8 mouse cellular contexts compared by ENCODE assay signal in genomic region chr7:30095551-30096125, GRCm38 (mm10). TPM values are rescaled to one million over a fixed set of nuclear protein-coding genes. Genes with fewer than 3 reads are reported as not detected.
DNase-seq lines count a peak whose midpoint lies in the region; ATAC-seq and TF ChIP-seq lines count a peak whose summit lies in the region.

No protein-coding gene starts in this region.

- H3K27ac ChIP-seq in forebrain, embryonic 15.5 days (replicated peaks) = peak overlapping the region; percentile 99
- H3K27ac ChIP-seq in liver, embryonic 15.5 days (replicated peaks) = no peak overlapping the region

- no peak for TF ChIP-seq CTCF in E14TG2a.4 (conservative IDR thresholded peaks at IDR 0.05; ENCODE audit: low read length)

- peak overlapping the region; percentile 69 for H3K4me2 ChIP-seq in forebrain, embryonic 15.5 days (replicated peaks)
- peak overlapping the region; percentile 83 for H3K4me2 ChIP-seq in liver, embryonic 15.5 days

- H3K36me3 ChIP-seq in E14TG2a.4 (ENCODE audit: insufficient read depth, low read length) = peaks cover 9% of the 10 kb centered on the region; the same call in 1 of the 2 replicates
- H3K36me3 ChIP-seq in forebrain, embryonic 15.5 days = peaks cover 21% of the 10 kb centered on the region
- 0 out of 2 replicates have a peak, but pooled peaks cover 4% of the 10 kb centered on the region for H3K36me3 ChIP-seq in liver, embryonic 15.5 days (replicated peaks)

- no peaks in the 10 kb centered on the region for H3K27me3 ChIP-seq in E14TG2a.4 (ENCODE audit: insufficient read depth, low read length)
- H3K27me3 ChIP-seq in forebrain, embryonic 15.5 days = no peaks in the 10 kb centered on the region
- H3K27me3 ChIP-seq in liver, embryonic 15.5 days = no peaks in the 10 kb centered on the region

- peak; percentile 80 for DNase-seq in heart, adult 11 months
- no peak for DNase-seq in heart, postnatal 25 days (ENCODE audit: low spot score)
- DNase-seq in thymus, postnatal 25 days = no peak
- no peak for DNase-seq in urinary bladder, postnatal 36 days (ENCODE audit: low spot score in 2 of 2)
- no peak for DNase-seq in cerebellum, postnatal 14 days

- H3K4me1 ChIP-seq in E14TG2a.4 (replicated peaks; ENCODE audit: low read depth, low read length) = peaks cover 68% of the 10 kb centered on the region
- H3K4me1 ChIP-seq in forebrain, embryonic 15.5 days = peaks cover 42% of the 10 kb centered on the region
- peaks cover 33% of the 10 kb centered on the region for H3K4me1 ChIP-seq in liver, embryonic 15.5 days (replicated peaks)

- under 1% methylated on average over 5 of the region's 5 CpGs for WGBS in forebrain, embryonic 15.5 days
- WGBS in liver, embryonic 15.5 days (ENCODE audit: insufficient replicate concordance) = 18% methylated on average over 5 of the region's 5 CpGs

- intact Hi-C loops in heart, postnatal 25 days (cut with DNase I) = no loop called here

- H3K4me3 ChIP-seq in E14TG2a.4 (replicated peaks; ENCODE audit: low read length) = peak overlapping the region; percentile 89
- H3K4me3 ChIP-seq in forebrain, embryonic 15.5 days = peak overlapping the region; percentile 70
- peak overlapping the region; percentile 73 for H3K4me3 ChIP-seq in liver, embryonic 15.5 days (replicated peaks)

- ATAC-seq in forebrain, embryonic 15.5 days (replicated peaks) = no peak
- no peak for ATAC-seq in liver, embryonic 15.5 days (ENCODE audit: insufficient read depth)

- no peaks in the 10 kb centered on the region for H3K9me3 ChIP-seq in E14TG2a.4 (ENCODE audit: low read length)
- H3K9me3 ChIP-seq in forebrain, embryonic 15.5 days = no peaks in the 10 kb centered on the region
- no peaks in the 10 kb centered on the region for H3K9me3 ChIP-seq in liver, embryonic 15.5 days (replicated peaks)

- H3K9ac ChIP-seq in forebrain, embryonic 15.5 days (replicated peaks) = peak overlapping the region; percentile 93
- no peak overlapping the region for H3K9ac ChIP-seq in liver, embryonic 15.5 days

RNA-seq across cellular contexts. Expression of gene Zfp260, which starts 1.1 kb away (rescaled TPM):
- total RNA-seq in heart, postnatal 25 days (2021) = 10 to 100 TPM; 30.7 to 37.3 TPM
- polyA plus RNA-seq in forebrain, embryonic 15.5 days (2015; fragmentation: Nextera tagmentation; extraction: Ambion mirVana) = 112 and 122 TPM in 2 replicates
- 12.2 and 13.4 TPM in 2 replicates for polyA plus RNA-seq in liver, embryonic 15.5 days (2015; fragmentation: Nextera tagmentation; extraction: Ambion mirVana)

RNA-seq across cellular contexts. Expression of gene Zfp566, which starts 5.3 kb away (rescaled TPM):
- total RNA-seq in heart, postnatal 25 days (2021) = 1 to 10 TPM; 2.2 TPM
- 21.0 and 22.5 TPM in 2 replicates for polyA plus RNA-seq in forebrain, embryonic 15.5 days (2015; fragmentation: Nextera tagmentation; extraction: Ambion mirVana)
- polyA plus RNA-seq in liver, embryonic 15.5 days (2015; fragmentation: Nextera tagmentation; extraction: Ambion mirVana) = 1.4 and 1.9 TPM in 2 replicates

RNA-seq across cellular contexts. Expression of gene Gm26920, which starts 5.4 kb away (rescaled TPM):
- not detected for total RNA-seq in heart, postnatal 25 days (2021)
- 2.3 and 2.4 TPM in 2 replicates for polyA plus RNA-seq in forebrain, embryonic 15.5 days (2015; fragmentation: Nextera tagmentation; extraction: Ambion mirVana)
- polyA plus RNA-seq in liver, embryonic 15.5 days (2015; fragmentation: Nextera tagmentation; extraction: Ambion mirVana) = not detected in 2 replicates

RNA-seq across cellular contexts. Expression of gene Zfp82, which starts 22.9 kb away (rescaled TPM):
- 1 to 10 TPM; 1.9 to 2.0 TPM for total RNA-seq in heart, postnatal 25 days (2021)
- 14.3 and 14.7 TPM in 2 replicates for polyA plus RNA-seq in forebrain, embryonic 15.5 days (2015; fragmentation: Nextera tagmentation; extraction: Ambion mirVana)
- polyA plus RNA-seq in liver, embryonic 15.5 days (2015; fragmentation: Nextera tagmentation; extraction: Ambion mirVana) = 1.3 and 1.6 TPM in 2 replicates

RNA-seq across cellular contexts. Expression of gene Zfp382, which starts 26.1 kb away (rescaled TPM):
- total RNA-seq in heart, postnatal 25 days (2021) = 1 to 10 TPM; 2.7 to 2.9 TPM
- polyA plus RNA-seq in forebrain, embryonic 15.5 days (2015; fragmentation: Nextera tagmentation; extraction: Ambion mirVana) = 24.9 and 25.5 TPM in 2 replicates
- polyA plus RNA-seq in liver, embryonic 15.5 days (2015; fragmentation: Nextera tagmentation; extraction: Ambion mirVana) = 1.4 and 1.6 TPM in 2 replicates
